Comparison of ENCODE assay signal across 21 mouse cellular contexts in the genomic region with DNA sequence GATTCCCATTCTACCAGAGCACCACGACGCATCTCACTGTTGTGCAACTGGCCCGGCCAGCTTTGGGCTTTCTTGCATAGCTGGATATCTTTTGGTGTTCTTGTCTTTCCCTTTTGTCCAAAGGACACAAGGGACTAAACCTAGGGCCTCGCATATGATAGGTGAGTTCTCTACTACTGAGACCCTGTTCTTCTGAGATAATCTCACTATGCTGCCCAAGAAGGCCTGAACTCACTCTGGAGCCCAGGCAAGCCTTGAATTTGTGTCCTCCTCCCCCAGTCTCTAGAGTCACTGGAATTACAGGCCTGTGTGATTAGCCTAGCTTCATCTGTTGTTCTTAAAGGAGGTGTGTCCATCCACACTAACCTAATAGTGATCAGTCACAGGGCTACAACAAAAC.
"Had no signal": no experiment of that assay in that cellular context is flagged by ENCODE, and none has a peak within 500 bp of the region (broad histone marks: within the 10 kb centered on the region; RNA-seq: fewer than 3 reads in every experiment).

No protein-coding gene starts in this region.

- H3K4me2 ChIP-seq: kidney, embryonic 15.5 days; limb, embryonic 12.5 days; limb, embryonic 15.5 days; lung, embryonic 14.5 days; midbrain, embryonic 13.5 days; neural tube, embryonic 13.5 days had no signal

- ATAC-seq: lung, postnatal 0 days; midbrain, embryonic 13.5 days; midbrain, embryonic 16.5 days had no signal

- H3K9me3 ChIP-seq: kidney, embryonic 15.5 days; limb, embryonic 12.5 days; limb, embryonic 15.5 days; megakaryocyte, embryonic 14.5 days; midbrain, embryonic 10.5 days; midbrain, embryonic 13.5 days; neural tube, embryonic 13.5 days had no signal

- H3K9ac ChIP-seq: kidney, embryonic 15.5 days; limb, embryonic 12.5 days; limb, embryonic 15.5 days; lung, embryonic 14.5 days; midbrain, embryonic 13.5 days; neural tube, embryonic 13.5 days had no signal

- H3K36me3 ChIP-seq: kidney, embryonic 15.5 days; limb, embryonic 12.5 days; limb, embryonic 15.5 days; midbrain, embryonic 10.5 days; midbrain, embryonic 13.5 days; neural tube, embryonic 13.5 days had no signal

- DNase-seq: kidney, adult 11 months; kidney, adult 8-10 months; kidney, postnatal 10 days; kidney, postnatal 36 days; layer of hippocampus, postnatal 36 days; left cerebral cortex, postnatal 4 days; lung, embryonic 14.5 days; retina, postnatal 1 day; thymus, postnatal 25 days had no signal

- H3K27me3 ChIP-seq: kidney, embryonic 15.5 days; limb, embryonic 12.5 days; limb, embryonic 15.5 days; megakaryocyte, embryonic 14.5 days; midbrain, embryonic 13.5 days; neural tube, embryonic 13.5 days had no signal

- H3K4me3 ChIP-seq: kidney, embryonic 15.5 days; left cerebral cortex, adult 2 months; limb, embryonic 12.5 days; limb, embryonic 15.5 days; megakaryocyte, embryonic 14.5 days; midbrain, embryonic 10.5 days; midbrain, embryonic 13.5 days; myocyte; neural tube, embryonic 13.5 days had no signal

- H3K4me1 ChIP-seq: kidney, embryonic 15.5 days; limb, embryonic 15.5 days; neural tube, embryonic 13.5 days had no signal

- H3K27ac ChIP-seq: kidney, embryonic 15.5 days; left cerebral cortex, adult 2 months; limb, embryonic 12.5 days; limb, embryonic 15.5 days; midbrain, embryonic 10.5 days; midbrain, embryonic 13.5 days; neural tube, embryonic 13.5 days; stomach, postnatal 0 days had no signal
